Mouse (Mus musculus) adrenal gland, adult 2 months (tissue): Measurements from ENCODE around the gene Dtymk. TPM values are rescaled to one million over a fixed set of nuclear protein-coding genes. Genes with fewer than 3 reads are reported as not detected.
"Not testable (repeated sequence)": the region's sequence is repeated elsewhere in the genome, so short reads cannot be mapped to it uniquely, and the experiment has no call there.

Source experiments
- DNase-seq: peaks from one replicate; pipeline ENCODE4 v3.0.0; 2021
- polyA plus RNA-seq: library from polyadenylated mRNA; depleted of rRNA; stranded (reverse); fragments of >200 nt; gene quantifications from 2 replicates; pipeline ENCODE4 v1.2.3, GENCODE M21; 2012
- total RNA-seq, 2 experiments: library from RNA; stranded (reverse); gene quantifications; 2 replicates each; pipeline ENCODE4 v1.2.3; 2021

Dtymk gene
- total and polyA plus RNA-seq, 3 experiments, result 43.2 to 66.3 (median 50.6) TPM

DNA sequence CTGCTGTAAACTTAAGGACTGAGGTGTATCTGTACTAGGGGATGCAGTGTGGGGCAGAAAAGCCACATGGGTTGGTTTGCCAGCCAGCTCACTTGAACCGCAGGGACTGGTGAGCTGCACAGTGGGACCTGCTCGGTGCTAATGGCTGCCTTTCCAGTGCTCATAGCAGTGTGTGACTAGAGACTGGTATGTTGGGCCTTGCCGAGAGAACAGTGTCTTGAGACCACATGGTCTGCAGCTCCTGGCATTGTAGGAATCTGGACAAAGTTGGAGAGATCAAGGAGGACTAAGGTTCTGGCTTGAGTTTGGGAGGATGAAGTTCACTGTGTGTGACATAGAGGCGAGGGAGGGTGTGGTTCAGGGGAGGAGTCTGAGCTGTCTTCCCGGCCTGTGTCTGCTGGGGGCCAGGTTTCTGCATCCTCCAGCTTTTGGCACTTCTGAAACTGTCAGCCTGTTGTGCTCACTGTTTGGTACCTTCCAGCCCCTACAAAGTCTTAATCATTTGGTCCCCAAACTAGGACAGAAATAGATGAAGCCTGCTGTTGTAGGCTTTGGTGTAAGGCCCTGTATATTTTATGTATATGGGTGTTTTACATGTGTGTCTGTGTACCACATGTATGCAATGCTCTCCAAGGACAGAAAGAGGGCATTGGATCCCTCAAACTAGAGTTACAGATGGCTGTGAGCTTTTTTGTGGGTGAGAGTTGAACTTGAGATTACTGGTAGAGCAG lies 3.7 kb upstream of the Dtymk start:
- DNase-seq, result no peak

DNA sequence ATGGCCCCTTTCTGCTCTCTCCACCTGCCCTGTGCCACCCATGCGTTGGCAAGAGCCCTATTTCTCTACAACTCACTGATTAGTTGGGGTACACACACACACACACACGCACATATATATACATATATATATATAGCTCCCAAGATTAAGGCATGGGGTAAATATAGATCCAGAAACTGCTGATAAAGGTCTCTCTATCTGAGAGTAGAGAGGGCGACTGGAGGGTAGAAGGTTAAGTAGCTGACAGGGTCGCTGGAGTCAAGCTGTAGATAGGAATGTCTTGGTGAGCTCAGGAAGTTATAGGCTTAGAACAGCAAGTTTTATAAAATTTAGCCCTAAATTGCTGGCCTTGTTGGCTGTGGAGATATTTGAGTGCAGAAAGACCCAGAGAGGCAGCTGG lies 3.1 kb upstream of the Dtymk start:
- no peak for DNase-seq

DNA sequence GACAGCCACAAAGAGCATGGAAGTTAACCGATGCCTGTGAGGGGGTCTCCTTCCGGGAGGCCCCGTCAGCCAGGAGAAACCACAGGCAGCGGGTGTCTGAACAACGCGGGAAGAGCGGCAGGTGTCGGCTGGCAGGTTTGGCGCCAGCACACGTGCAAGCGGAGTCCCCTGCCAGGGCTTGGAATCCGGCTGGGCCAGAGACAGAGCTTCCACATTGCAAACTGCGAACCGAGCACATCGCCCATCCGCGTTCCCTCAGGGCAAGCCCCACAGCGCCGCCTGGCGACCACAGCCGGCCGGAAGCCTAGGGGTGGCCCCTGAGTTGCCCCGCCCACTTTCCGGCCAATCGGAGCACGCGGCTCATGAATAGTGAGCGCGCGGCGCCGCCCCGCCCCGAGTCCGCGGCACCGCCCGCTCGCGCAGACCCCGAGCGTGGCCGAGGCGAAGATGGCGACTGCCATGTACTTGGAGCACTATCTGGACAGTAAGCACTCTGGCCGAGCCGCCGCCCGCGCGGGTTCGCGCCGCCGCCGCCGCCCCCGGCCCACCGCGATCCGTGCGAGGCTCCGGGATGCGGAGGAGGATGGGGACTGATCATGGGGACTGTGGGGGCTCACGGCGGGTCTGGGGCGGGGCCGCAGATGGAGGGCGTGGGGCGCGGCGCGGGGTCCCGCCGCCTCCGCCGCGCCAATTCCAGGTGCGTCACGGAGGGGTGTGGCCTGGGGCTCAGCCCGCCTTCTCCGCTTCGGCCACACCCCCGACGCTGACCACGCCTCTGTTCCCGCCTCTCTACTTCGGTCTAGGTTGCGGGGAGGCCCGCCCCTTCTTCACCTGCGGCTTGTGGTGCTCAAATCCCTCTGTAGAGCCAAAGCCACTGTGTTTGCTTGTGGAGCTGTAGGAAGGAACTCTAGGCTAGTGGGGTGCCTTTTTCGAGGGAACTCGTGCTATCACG lies 2.1 kb upstream of the Dtymk start, which contains the start of gene Ing5:
Gene Ing5, plus strand, starts transcription at position 410 of the 952 bp plus-strand sequence.
- DNase-seq, result peak; percentile 99

DNA sequence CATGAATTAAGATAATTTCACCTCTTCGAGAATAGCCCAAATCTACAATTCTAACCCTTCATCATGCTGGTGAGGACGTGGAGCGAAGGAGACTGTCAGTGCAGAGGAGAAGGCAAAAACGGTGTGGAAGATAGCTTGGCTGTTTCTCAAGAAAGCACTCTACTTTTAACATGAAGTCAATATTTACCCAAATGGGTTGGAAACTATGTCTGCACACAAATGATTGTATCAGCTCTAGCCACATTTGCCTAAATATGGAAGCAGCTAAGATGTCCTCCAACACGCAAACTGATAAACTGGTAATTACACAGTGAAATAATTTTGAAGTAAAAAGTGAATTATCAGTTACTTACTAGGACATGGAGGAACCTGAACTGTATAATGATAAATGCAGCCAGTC lies 1.0 kb upstream of the Dtymk start:
- DNase-seq, result no peak

DNA sequence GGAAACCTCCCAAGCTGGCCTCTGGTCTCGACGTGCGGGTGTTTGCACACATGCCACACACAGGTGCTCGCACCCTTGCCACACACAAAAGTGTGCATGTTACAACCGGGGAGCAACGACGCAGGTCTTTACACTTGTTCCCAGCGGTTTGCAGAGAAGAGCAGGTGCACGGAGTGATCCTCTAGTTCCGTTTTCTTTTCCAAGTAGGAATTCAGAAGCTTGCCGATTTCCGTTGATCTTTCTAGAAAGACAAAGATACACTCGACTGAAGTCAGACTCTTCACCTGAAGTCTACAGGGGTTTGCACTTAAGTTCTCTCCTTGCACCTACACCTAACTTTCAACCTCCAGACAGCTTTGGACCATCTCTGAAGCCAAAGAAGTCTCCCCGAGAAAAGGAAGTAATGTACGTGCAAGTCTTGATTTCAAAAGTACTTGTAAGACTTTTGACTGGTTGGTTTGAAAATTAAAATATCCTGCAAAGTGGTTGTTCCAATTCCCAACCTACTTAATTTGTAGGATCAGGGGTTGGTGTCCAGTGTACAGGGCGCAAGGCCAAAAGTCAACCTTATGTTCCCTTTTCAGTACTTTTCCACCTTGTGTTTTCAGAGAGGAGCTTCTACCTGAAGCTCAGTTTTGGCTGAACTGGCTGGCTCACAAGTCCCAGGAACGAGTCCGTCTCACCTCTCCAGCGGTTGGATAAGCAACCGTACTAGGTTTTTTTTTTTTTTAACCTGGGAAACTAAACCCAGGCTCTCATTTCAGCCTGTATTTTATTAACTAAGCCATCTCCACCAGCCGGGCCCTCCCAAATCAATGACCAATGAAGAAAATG lies 847 bp downstream of the Dtymk start:
- DNase-seq, result no peak

DNA sequence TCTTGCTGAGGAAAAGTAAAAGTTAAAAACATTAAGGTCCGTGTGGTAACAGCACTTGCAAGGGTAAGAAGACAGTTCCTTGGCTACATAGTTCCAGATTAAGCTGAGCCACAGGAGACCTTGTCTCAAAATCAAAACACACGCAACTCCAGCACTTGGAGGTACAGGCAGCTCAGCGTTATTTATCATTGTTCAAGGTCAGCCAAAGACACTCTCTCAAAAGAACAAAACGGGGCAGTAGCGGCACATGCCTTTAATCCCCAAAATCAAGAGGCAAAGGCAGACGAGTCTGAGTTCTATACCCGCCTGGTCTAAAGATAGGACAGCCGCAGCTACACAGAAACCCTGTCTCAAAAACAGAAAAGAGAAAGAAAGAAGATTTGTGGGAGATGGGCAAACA lies 5.8 kb downstream of the Dtymk start:
- DNase-seq, result peak; percentile 65

DNA sequence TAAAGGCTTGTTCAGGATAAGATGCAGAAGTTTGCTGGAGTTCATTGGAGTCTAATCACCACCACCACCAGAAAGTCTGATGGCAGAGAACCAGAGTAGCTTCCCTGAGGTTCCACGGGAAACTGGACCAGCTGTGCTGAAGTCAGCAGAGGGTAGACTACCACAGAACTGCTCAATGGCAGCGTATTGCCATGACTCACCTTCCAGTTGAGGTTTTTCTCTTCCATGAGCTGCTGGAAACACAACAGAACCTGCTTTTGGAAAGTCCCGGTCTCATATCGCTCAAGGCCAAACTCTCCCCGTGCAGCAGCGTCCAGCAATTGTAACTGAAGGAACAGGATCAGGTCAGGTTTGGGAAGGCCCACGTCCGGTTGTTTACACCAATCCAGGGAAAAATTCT lies 7.2 kb downstream of the Dtymk start:
- peak; percentile 48 for DNase-seq

DNA sequence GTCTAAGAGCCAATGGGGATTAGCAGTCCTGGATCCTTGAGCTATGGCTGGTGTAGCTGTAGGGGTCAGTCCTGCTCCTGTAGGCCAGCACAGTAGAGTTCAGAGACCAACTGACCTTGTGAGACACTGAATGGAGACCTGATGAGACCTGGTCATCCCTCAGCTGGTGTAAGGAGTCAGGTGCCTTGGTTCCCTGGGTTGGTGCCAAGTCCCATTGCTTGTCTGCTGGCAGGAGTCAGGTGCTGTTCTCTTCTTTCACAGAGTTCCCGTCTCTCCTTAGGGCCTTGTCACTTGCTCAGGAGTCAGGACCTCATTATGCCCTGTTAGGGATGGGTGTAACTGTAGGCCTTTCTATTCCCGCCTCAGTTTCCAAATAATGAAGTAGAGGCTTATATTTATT lies 14.8 kb downstream of the Dtymk start:
- no peak for DNase-seq

DNA sequence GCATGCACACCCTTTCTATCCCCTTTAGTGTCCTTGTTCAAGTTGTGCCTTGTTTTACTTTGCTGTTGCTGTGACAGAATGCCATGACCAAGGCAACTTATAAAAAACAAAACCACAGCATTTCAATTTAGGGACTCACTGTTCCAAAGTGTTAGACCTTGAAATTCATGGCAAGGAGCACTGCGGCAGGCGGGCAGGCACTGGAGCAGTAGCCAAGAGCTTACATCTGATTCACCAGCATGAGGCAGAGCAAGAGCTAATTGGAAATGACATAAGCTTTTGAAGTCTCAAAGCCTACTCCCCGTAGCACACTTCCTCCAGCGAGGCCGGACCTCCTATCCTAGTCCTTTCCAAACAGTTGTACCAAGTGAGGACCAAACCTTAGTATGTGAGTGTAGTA lies 25.0 kb downstream of the Dtymk start:
- DNase-seq, result peak; percentile 32

DNA sequence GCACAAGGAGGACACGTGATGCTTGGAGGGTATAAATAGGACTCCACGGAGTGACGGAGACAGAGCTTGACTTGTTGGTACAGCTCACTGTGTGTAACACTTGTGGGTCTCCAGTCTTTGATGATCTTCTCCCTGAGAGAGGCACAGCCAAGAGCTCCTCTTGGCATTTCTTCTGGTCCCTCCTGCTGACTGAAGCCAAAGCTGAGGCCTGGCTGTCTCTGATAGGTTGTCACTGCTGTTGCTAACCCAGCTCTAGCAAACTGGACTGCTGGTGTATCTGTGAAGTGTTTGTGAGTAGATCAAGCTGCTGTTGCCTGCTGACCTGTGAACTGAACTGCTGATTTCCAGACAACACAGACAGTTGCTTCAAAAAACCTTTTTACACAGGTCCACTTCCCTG lies 31.8 kb downstream of the Dtymk start:
- DNase-seq, result no peak

DNA sequence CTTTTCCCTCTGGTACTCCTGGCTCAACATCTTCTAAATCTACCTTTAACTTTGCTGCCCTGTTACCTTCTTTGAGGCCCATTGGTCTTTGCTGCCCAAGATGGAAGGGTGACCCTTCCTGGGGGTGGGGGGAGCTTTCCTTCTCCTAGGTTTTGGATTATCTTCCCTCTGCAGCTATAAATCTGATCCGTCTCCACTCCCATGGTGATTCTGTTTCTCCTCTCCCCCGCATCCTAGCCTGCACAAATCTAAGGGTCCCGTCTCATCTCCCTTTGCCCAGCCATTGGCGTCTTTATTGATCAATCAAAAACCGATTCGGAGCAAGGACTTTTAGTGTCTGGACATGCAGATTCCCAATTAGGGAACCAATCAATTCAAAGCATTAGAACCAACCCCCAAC lies 34.1 kb downstream of the Dtymk start:
- no peak for DNase-seq

DNA sequence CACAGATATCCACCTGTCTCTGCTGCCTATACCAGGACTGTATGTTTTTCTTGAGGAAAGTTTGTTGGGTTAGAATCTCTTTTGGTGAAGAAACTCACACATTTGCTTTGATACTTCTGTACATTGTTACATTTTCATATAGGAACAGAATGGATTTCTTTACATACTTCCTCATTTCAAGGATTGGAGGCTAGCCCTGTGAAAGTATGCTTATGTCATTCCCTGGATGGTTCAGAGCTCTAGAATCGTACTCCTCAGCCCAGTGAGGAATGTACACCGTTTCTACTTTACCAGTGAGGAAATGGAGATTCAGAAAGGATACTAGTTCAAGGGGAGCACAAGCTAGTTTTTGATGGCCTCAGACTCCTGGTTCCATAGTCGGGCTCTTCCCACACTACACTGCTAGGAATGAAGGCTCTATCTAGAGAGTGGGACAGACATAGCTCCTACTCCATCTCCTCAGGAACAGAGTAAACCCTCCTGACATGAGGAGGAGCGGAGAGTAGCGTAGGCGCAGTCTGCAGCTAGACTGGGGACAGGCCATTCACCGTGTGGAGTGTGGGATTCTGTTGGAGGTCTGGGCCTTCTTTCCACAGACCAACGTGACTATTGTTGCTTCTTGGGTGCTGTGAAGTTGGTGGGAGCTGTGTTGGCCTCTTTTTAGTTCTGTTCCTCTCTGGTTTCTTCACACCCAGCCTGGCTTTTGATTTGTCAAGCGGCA lies 36.7 kb downstream of the Dtymk start:
- DNase-seq, result no peak

DNA sequence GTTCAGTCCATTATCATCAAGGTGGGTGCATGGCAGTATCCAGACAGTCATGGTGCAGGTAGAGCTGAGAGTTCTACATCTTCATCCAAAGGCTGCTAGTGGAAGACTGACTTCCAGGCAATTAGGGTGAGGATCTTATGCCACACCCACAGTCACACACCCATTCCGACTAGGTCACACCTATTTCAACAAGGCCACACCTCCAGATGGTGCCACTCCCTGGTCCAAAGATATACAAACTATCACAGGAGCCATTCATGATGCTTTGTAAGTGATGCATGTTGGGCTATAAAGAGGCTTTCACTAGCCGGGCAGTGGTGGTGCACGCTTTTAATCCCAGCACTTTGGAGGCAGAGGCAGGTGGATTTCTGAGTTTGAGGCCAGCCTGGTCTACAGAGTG lies 38.2 kb downstream of the Dtymk start:
- not testable (repeated sequence) for DNase-seq

DNA sequence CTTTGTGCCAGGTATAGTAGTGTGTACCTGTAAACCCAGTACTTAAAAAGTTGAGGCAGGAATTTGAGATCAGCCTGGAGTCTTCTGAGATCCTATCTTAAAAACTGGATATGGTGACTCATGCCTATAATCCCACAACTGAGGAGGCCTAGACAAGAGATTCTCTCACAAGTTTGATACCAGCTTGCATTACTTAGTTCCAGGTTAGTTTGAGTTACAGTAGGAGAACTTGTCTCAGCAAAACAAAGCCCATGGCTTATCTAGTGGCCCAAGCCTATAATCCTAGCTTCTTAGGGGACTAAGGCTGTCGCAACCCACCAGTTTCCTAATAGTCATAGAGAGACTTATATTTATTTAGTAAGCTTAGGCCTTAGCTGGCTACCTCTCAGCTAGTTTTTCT lies 41.7 kb downstream of the Dtymk start:
- no peak for DNase-seq

DNA sequence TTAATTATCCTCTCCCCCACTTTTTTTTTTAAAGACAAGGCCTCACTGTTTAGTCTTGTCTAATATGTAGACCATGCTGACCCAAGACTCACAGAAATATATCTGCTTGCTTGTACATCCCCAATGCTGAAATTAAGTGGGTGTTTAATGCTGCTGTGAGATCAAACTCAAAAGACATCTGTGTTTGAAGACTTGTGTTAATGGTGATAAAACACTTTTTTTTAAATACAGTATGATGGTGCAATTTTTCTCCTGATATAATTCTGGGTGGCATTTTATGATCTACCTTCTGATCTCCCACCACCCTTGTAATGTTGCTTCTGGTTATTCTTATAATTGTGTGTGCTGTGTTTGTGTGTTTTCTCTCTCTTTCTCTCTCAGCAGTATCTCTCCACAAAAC lies 45.6 kb downstream of the Dtymk start:
- DNase-seq, result no peak

DNA sequence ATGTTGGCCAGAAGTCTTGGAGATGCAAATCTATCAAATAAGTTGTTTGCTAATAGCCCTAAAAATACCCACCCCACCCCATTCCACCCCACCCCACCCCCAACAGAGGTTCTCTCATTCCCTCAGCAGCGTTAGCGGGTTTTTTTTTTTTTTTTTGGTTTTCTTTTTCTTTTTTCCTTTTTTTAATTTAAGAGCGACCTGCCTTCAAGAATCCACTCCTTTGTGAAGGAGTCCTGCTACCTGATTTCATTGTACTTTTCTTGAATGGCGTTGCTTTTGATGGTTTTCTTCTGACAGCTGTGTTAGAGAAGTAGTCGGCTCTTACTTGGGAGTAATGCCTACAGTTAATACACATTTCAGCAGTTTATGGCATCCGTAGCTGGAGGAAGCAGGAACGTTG lies 46.1 kb downstream of the Dtymk start:
- DNase-seq, result no peak

DNA sequence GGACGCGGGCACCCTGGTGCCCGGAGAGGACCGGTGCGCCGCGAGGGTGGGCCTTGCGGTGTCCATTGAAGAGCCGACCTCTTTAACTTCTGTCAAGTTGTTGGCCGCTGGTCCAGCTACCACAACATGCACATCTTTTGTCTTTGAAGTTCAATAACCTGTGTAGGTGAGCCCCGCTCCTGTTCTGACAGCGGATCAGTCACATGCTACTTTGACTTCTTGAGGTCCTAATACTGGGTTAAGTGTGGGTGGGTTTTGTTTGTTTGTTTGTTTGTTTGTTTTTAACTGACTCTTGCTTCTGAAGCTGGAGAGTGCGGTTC lies 46.5 kb downstream of the Dtymk start:
- DNase-seq, result no peak

DNA sequence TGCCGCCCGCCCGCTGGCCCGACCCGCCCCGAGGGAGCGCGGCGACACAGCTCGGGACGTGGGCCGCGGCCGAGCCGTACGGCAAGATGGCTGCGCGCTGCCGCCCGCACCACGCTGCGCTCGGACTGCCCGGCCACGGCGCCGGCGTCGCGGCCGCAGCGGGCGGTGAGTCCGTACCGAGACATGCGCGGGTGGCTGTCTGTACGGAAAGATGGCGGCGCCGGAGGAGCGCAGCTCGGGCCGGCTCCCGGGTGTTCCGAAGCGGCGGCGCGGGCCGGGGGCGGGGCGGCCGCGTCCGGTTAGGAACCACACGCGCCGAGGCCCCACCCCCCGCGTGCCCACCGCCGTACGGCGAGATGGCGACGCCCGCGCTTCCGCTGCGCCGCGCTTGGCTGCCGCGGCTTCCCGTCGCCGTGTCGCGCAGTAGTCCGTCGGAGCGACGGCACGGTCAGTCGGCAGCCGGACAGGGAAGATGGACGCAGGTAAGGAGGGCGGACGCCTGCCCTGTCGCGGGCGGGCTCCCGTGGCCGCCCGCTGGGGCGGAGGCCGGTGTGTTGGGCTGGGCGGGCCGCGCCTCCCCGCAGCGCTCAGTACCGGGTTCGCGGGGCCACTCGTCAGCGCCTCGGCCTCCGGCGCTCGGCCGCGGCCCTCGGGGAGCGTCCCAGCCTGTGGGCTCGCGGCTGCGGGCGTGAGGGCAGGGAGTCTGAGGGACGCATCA lies 47.0 kb downstream of the Dtymk start, which contains the start of gene Thap4:
Gene Thap4, minus strand, starts transcription at position 292 of the 718 bp plus-strand sequence.
- DNase-seq, result peak; percentile 97

DNA sequence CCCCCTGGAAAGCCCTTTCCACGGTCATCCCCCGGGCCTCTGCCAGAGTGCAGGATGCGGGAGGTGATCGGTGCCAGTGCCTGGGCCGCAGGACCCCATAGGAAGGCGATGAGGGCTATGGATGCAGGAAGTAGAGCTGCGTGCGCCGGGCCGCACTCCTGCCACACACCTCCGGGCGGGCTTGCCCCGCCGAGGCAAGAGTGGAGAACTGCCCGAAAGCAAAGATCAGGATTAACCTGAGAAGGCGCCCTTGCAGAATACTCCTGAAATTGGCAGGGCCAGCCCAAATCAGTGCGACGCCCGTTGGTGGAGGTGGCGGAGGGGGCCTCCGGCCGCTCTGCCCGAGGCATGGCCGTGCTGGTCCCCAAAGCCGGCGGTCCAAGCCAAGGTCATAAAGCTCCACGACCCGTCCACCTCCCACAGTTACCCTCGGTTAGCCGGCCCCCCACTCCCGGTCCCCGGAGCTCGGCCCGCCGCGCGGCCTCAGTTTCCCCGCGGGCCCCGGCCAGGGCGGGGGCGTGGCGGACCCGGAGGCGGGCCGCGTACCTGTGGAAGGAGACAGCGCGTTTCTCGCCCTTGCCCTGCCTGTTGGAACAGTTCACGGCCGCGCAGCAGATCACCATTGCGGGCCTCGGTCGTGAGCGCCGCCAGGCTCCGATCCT lies 47.7 kb downstream of the Dtymk start:
- no peak for DNase-seq

DNA sequence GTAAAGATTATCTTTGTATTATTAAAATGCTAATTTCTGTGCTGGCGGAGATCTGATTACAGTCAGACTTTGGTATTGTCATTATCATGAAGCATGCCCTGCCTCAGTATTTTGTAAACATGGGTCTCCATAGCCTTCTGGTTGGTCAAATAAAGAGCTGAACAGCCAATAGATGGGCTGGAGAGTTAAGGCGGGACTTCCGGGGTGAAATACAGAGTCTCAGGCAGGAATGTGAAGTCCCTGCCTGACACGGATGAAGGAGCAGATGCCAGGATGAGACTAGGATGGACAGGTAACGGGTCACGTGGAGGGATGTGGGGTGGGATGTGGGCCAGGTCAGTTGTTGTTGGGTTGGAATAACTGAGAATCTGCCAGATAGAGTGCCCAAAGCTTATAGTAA lies 50.4 kb downstream of the Dtymk start, which contains the start of gene Atg4b:
Gene Atg4b, plus strand, starts transcription at position 211 of the 400 bp plus-strand sequence.
- no peak for DNase-seq
